Mouse (Mus musculus) embryonic facial prominence, embryonic 15.5 days (tissue): Measurements from ENCODE around the gene Rusc2. TPM values are rescaled to one million over a fixed set of nuclear protein-coding genes. Genes with fewer than 3 reads are reported as not detected.

ENCODE experiments used
- ATAC-seq: fragments of 200-750 bp; cut with Nextera tagmentation; 2 replicates; pipeline ENCODE4 v1.8.0; 2017; ENCODE audit warnings: low read depth, moderate TSS enrichment; ENCODE audit not compliant: insufficient number of reproducible peaks, low FRiP score, low TSS enrichment
- H3K27ac ChIP-seq: fragments of 300-500 bp; sonication (generic); replicated peaks from 2 replicates; pipeline ENCODE4 v1.5.1; 2015; ENCODE audit warnings: mild to moderate bottlenecking, inconsistent platforms
- H3K27me3 ChIP-seq: fragments of 300-500 bp; sonication (generic); 2 replicates; pipeline ENCODE4 v1.6.1; 2015; ENCODE audit warnings: inconsistent platforms
- H3K36me3 ChIP-seq: fragments of 300-500 bp; sonication (generic); 2 replicates; pipeline ENCODE4 v1.6.1; 2015; ENCODE audit warnings: mild to moderate bottlenecking, inconsistent platforms
- H3K4me1 ChIP-seq: fragments of 300-500 bp; sonication (generic); 2 replicates; pipeline ENCODE4 v1.6.1; 2015; ENCODE audit warnings: inconsistent platforms
- H3K4me2 ChIP-seq: fragments of 300-500 bp; sonication (generic); replicated peaks from 2 replicates; pipeline ENCODE4 v1.6.1; 2015; ENCODE audit warnings: mild to moderate bottlenecking, inconsistent platforms
- H3K4me3 ChIP-seq: fragments of 300-500 bp; sonication (generic); replicated peaks from 2 replicates; pipeline ENCODE4 v1.5.1; 2015; ENCODE audit warnings: mild to moderate bottlenecking, inconsistent platforms
- H3K9ac ChIP-seq: fragments of 300-500 bp; sonication (generic); 2 replicates; pipeline ENCODE4 v1.6.1; 2015; ENCODE audit warnings: inconsistent platforms
- H3K9me3 ChIP-seq: fragments of 300-500 bp; sonication (generic); replicated peaks from 2 replicates; pipeline ENCODE4 v1.6.1; 2016; ENCODE audit warnings: inconsistent platforms
- whole genome bisulfite sequencing: fragments of 180-500 bp; shearing (Covaris S2); methylation state at CpG from one replicate; pipeline ENCODE4 v1.1.7; 2015; 5-methylcytosine and 5-hydroxymethylcytosine counted together
- polyA plus RNA-seq: library from polyadenylated mRNA; unstranded; fragments of >200 nt; fragmentation: Nextera tagmentation; extraction: Ambion mirVana; gene quantifications from 2 replicates; pipeline ENCODE4 v1.2.1, GENCODE M21; 2015

Gene Rusc2
- 18.2 TPM in 2 replicates for polyA plus RNA-seq

DNA sequence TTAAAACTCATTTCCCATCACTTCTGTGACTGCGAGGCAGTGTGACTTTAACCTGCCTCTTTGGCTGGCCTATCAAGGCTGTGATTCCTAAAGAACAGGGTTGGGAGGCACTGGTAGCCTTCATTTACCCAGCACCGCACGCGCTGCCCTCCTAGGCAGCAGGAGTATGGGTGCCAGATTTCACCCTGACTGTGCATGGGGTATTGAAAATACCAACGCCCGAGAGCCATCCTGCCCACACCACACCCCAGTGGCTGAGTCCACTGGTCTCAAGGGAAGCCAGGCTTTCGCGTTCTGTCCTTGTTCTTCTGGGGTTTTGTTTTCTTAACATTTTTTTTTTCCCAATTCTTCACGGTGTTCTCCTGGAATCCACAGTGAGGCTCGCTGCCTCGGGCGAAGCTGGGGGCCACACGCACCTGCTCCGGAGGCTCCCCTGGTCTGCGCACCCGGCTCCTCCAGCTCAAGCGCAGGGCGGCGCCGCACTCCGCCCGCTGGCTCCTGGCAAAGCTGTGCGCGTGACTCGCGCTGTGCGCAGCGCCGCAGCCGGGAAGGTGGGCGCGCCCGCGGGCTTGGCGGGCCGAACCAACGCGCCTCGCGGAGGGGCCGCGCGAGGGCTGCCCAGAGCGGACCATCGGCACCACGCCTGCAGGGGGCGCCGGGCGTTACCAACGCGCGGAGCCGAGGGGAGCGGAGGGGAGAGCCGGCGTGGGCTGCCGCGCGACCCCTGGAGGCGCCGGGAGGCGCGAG lies at the start of gene Rusc2:
TSS of gene Rusc2 (plus strand) at position 572 of the 747 bp plus-strand sequence.
- no peaks in the 10 kb centered on the region for H3K9me3 ChIP-seq
- 1% methylated on average over 63 of the region's 63 CpGs for WGBS
- H3K27ac ChIP-seq, result peak within 1 kb of the TSS; percentile 69
- H3K4me2 ChIP-seq, result peak within 1 kb of the TSS; percentile 90
- peaks cover 24% of the 10 kb centered on the region for H3K4me1 ChIP-seq
- H3K27me3 ChIP-seq, result no peaks in the 10 kb centered on the region; the same call in 1 of the 2 replicates
- peak within 1 kb of the TSS; percentile 80 for H3K4me3 ChIP-seq
- no peaks in the 10 kb centered on the region for H3K36me3 ChIP-seq
- ATAC-seq, result peak; percentile 94
- peak within 1 kb of the TSS; percentile 69 for H3K9ac ChIP-seq

DNA sequence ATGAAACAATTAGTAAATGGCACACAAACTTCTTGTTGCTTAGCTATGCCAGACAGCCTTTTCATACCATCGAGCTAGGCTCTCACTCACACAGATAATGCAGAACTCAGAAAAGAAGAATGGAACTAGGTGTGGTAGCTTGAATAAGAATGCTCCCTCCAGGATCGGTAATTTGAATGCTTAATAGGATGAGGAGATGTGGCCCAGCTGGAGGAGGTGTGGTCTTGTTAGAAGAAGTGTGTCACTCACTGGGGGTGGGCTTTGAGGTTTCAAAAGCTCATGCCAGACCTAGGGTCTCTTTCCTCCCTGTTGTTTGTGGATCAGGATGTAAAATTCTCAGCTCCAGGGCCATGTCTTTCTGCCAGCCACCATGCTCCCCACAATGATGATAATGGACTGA lies 47.0 kb upstream of the Rusc2 start:
- no peak overlapping the region for H3K27ac ChIP-seq
- ATAC-seq, result no peak
- WGBS, result 56% methylated on average over 2 of the region's 2 CpGs
- no peaks in the 10 kb centered on the region for H3K36me3 ChIP-seq
- H3K4me2 ChIP-seq, result no peak overlapping the region
- H3K4me1 ChIP-seq, result no peaks in the 10 kb centered on the region
- no peaks in the 10 kb centered on the region for H3K27me3 ChIP-seq
- 0 out of 2 replicates have a peak, but pooled peaks cover 7% of the 10 kb centered on the region for H3K9me3 ChIP-seq
- H3K9ac ChIP-seq, result no peak overlapping the region
- H3K4me3 ChIP-seq, result no peak overlapping the region

- 0 out of 2 replicates have a peak, but pooled peaks cover 7% of the 10 kb centered on the region for H3K9me3 ChIP-seq
Measured at GRCm38 (mm10) chr4:43336176-43336575, 45.6 kb upstream of the Rusc2 start.

GRCm38 (mm10) chr4:43340096-43340804 lies 41.5 kb upstream of the Rusc2 start:
- WGBS, result 84% methylated on average over 4 of the region's 4 CpGs
- Histone ChIP-seq H3K4me1 (no peaks in the 10 kb centered on the region), H3K9me3 (0 out of 2 replicates have a peak, but pooled peaks cover 7% of the 10 kb centered on the region), H3K4me2 (no peak overlapping the region), H3K9ac (no peak overlapping the region), H3K36me3 (no peaks in the 10 kb centered on the region), H3K4me3 (no peak overlapping the region), H3K27me3 (no peaks in the 10 kb centered on the region), H3K27ac (no peak overlapping the region)
- ATAC-seq, result no peak

More at GRCm38 (mm10) chr4:43336176-43336575, 45.6 kb upstream of the Rusc2 start:
- no peak overlapping the region for H3K4me2 ChIP-seq
- no peak for ATAC-seq
- no peaks in the 10 kb centered on the region for H3K4me1 ChIP-seq
- H3K4me3 ChIP-seq, result no peak overlapping the region
- no peak overlapping the region for H3K9ac ChIP-seq
- H3K27me3 ChIP-seq, result no peaks in the 10 kb centered on the region
- H3K36me3 ChIP-seq, result no peaks in the 10 kb centered on the region
- no peak overlapping the region for H3K27ac ChIP-seq

GRCm38 (mm10) chr4:43341276-43341891 lies 40.4 kb upstream of the Rusc2 start:
- H3K36me3 ChIP-seq, result no peaks in the 10 kb centered on the region
- no peaks in the 10 kb centered on the region for H3K27me3 ChIP-seq
- no peak for ATAC-seq
- no peak overlapping the region for H3K27ac ChIP-seq
- WGBS, result 61% methylated on average over 7 of the region's 7 CpGs
- no peaks in the 10 kb centered on the region for H3K4me1 ChIP-seq
- H3K4me3 ChIP-seq, result no peak overlapping the region
- 0 out of 2 replicates have a peak, but pooled peaks cover 3% of the 10 kb centered on the region for H3K9me3 ChIP-seq
- H3K4me2 ChIP-seq, result no peak overlapping the region
- no peak overlapping the region for H3K9ac ChIP-seq

DNA sequence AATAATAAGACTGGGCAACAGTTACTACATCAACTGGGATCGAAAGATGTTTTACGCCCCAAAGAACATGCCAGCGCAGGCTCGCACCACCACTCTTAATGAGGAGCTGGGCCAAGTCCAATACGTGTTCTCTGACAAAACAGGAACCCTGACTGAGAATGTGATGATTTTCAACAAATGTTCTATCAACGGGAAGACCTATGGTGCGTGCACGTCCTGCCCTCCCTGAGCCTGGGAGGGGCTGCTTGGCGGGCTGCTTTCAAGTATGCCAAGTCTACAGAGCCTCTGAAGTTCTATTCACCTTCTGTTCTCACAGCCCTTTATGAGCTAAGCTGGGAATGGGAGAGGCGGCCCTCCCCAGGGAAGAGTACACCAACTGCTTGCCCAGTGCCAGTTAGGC lies 39.3 kb upstream of the Rusc2 start:
- no peaks in the 10 kb centered on the region for H3K27me3 ChIP-seq
- no peak overlapping the region for H3K4me2 ChIP-seq
- ATAC-seq, result no peak
- whole genome bisulfite sequencing, result 80% methylated on average over 10 of the region's 10 CpGs
- no peak overlapping the region for H3K9ac ChIP-seq
- H3K36me3 ChIP-seq, result no peaks in the 10 kb centered on the region
- no peaks in the 10 kb centered on the region for H3K9me3 ChIP-seq
- no peaks in the 10 kb centered on the region for H3K4me1 ChIP-seq
- H3K4me3 ChIP-seq, result no peak overlapping the region
- no peak overlapping the region for H3K27ac ChIP-seq

- no peaks in the 10 kb centered on the region for H3K4me1 ChIP-seq
- no peak for ATAC-seq
- no peak overlapping the region for H3K4me3 ChIP-seq
- no peak overlapping the region for H3K9ac ChIP-seq
- H3K4me2 ChIP-seq, result no peak overlapping the region
- WGBS, result 83% methylated on average over 2 of the region's 2 CpGs
- no peaks in the 10 kb centered on the region for H3K9me3 ChIP-seq
- H3K27me3 ChIP-seq, result no peaks in the 10 kb centered on the region
- no peak overlapping the region for H3K27ac ChIP-seq
- H3K36me3 ChIP-seq, result no peaks in the 10 kb centered on the region
Measured at GRCm38 (mm10) chr4:43344932-43345331, 36.8 kb upstream of the Rusc2 start.

GRCm38 (mm10) chr4:43349206-43349605 lies 32.6 kb upstream of the Rusc2 start:
- Histone ChIP-seq H3K4me2 (no peak overlapping the region), H3K27me3 (no peaks in the 10 kb centered on the region), H3K36me3 (no peaks in the 10 kb centered on the region), H3K4me1 (no peaks in the 10 kb centered on the region), H3K27ac (no peak overlapping the region), H3K9me3 (no peaks in the 10 kb centered on the region), H3K4me3 (no peak overlapping the region), H3K9ac (no peak overlapping the region)
- WGBS, result 89% methylated on average over 5 of the region's 5 CpGs
- no peak for ATAC-seq

- no peaks in the 10 kb centered on the region for H3K4me1 ChIP-seq
- no peaks in the 10 kb centered on the region for H3K36me3 ChIP-seq
- no peak overlapping the region for H3K4me2 ChIP-seq
- no peaks in the 10 kb centered on the region for H3K9me3 ChIP-seq
- 69% methylated on average over 6 of the region's 6 CpGs for WGBS
- H3K4me3 ChIP-seq, result no peak overlapping the region
- no peaks in the 10 kb centered on the region for H3K27me3 ChIP-seq
- H3K9ac ChIP-seq, result no peak overlapping the region
- ATAC-seq, result no peak
- no peak overlapping the region for H3K27ac ChIP-seq
Measured at GRCm38 (mm10) chr4:43350038-43350560, 31.7 kb upstream of the Rusc2 start.

GRCm38 (mm10) chr4:43353662-43354061 lies 28.1 kb upstream of the Rusc2 start:
- Histone ChIP-seq H3K27ac (no peak overlapping the region), H3K9ac (no peak overlapping the region), H3K36me3 (no peaks in the 10 kb centered on the region), H3K4me1 (no peaks in the 10 kb centered on the region), H3K4me3 (no peak overlapping the region), H3K9me3 (no peaks in the 10 kb centered on the region), H3K4me2 (no peak overlapping the region), H3K27me3 (no peaks in the 10 kb centered on the region)
- WGBS, result 84% methylated on average over 6 of the region's 6 CpGs
- no peak for ATAC-seq

GRCm38 (mm10) chr4:43364914-43365560 lies 16.7 kb upstream of the Rusc2 start:
- 77% methylated on average over 11 of the region's 11 CpGs for WGBS
- Histone ChIP-seq H3K4me2 (no peak overlapping the region), H3K4me3 (no peak overlapping the region), H3K9me3 (0 out of 2 replicates have a peak, but pooled peaks cover under 1% of the 10 kb centered on the region), H3K4me1 (no peaks in the 10 kb centered on the region), H3K9ac (no peak overlapping the region), H3K36me3 (no peaks in the 10 kb centered on the region), H3K27ac (no peak overlapping the region), H3K27me3 (no peaks in the 10 kb centered on the region)
- no peak for ATAC-seq
